Mouse (Mus musculus) right cerebral cortex, postnatal 4 days (tissue): ENCODE results near the gene Thbs3.

Source experiments
- DNase-seq: peaks from one replicate; pipeline ENCODE4 v3.0.0-alpha.2; 2022

Thbs3 gene

GRCm38 (mm10) chr3:89260211-89260610 is 45.2 kb downstream of the Thbs3 start:
- no peak for DNase-seq

- no peak for DNase-seq
Observed at GRCm38 (mm10) chr3:89262417-89262816, 47.4 kb downstream of the Thbs3 start.

- DNase-seq = peak; percentile 75
Observed at GRCm38 (mm10) chr3:89266439-89266893, 51.5 kb downstream of the Thbs3 start.

GRCm38 (mm10) chr3:89268916-89269315 is 53.9 kb downstream of the Thbs3 start:
- DNase-seq = no peak

- peak; percentile 89 for DNase-seq
Observed at GRCm38 (mm10) chr3:89270051-89270755, 55.2 kb downstream of the Thbs3 start, which contains the start of gene Slc50a1. Gene Slc50a1 (minus strand): TSS chr3:89270570.

- DNase-seq = no peak
Observed at GRCm38 (mm10) chr3:89270891-89271290, 55.9 kb downstream of the Thbs3 start.

- no peak for DNase-seq
Observed at GRCm38 (mm10) chr3:89271760-89272159, 56.8 kb downstream of the Thbs3 start.

GRCm38 (mm10) chr3:89276061-89276460 is 61.1 kb downstream of the Thbs3 start:
- no peak for DNase-seq
